Mouse (Mus musculus) intestine, embryonic 14.5 days (tissue): Measurements from ENCODE around the gene Crygs. TPM values are rescaled to one million over a fixed set of nuclear protein-coding genes. Genes with fewer than 3 reads are reported as not detected.

Experiments
- ATAC-seq: fragments of 200-750 bp; cut with Nextera tagmentation; replicated peaks from 2 replicates; pipeline ENCODE4 v1.8.0; 2017; ENCODE audit warnings: low read depth, moderate number of reproducible peaks, moderate TSS enrichment, moderate library complexity; ENCODE audit not compliant: low FRiP score, low TSS enrichment
- DNase-seq: peaks from one replicate; pipeline ENCODE4 v3.0.0-alpha.2; 2018; ENCODE audit warnings: low spot score
- H3K27ac ChIP-seq: fragments of 300-500 bp; sonication (generic); 2 replicates; pipeline ENCODE4 v1.5.1; 2014; ENCODE audit warnings: low read depth, mild to moderate bottlenecking, control low read depth
- H3K27me3 ChIP-seq: fragments of 300-500 bp; sonication (generic); replicated peaks from 2 replicates; pipeline ENCODE4 v1.6.1; 2014; ENCODE audit warnings: low read length, control low read depth; ENCODE audit not compliant: control insufficient read depth, insufficient read depth
- H3K36me3 ChIP-seq: fragments of 300-500 bp; sonication (generic); 2 replicates; pipeline ENCODE4 v1.6.1; 2014; ENCODE audit warnings: low read length, control low read depth; ENCODE audit not compliant: control insufficient read depth, insufficient read depth
- H3K4me1 ChIP-seq: fragments of 300-500 bp; sonication (generic); replicated peaks from 2 replicates; pipeline ENCODE4 v1.6.1; 2014; ENCODE audit warnings: low read length, control low read depth, mixed read lengths; ENCODE audit not compliant: control insufficient read depth, insufficient read depth
- H3K4me2 ChIP-seq: fragments of 300-500 bp; sonication (generic); 2 replicates; pipeline ENCODE4 v1.6.1; 2014; ENCODE audit warnings: low read length
- H3K4me3 ChIP-seq: fragments of 300-500 bp; sonication (generic); 2 replicates; pipeline ENCODE4 v1.5.1; 2014; ENCODE audit warnings: low read depth, low read length, control low read depth, mixed read lengths
- H3K9ac ChIP-seq: fragments of 300-500 bp; sonication (generic); 2 replicates; pipeline ENCODE4 v1.6.1; 2014; ENCODE audit warnings: mild to moderate bottlenecking, low read length
- H3K9me3 ChIP-seq: fragments of 300-500 bp; sonication (generic); 2 replicates; pipeline ENCODE4 v1.6.1; 2016; ENCODE audit warnings: low read length, control low read depth; ENCODE audit not compliant: control insufficient read depth
- WGBS: fragments of 180-500 bp; shearing (Covaris S2); extraction: QIAGEN DNeasy Blood & Tissue Kit; methylation state at CpG from one replicate; pipeline ENCODE4 v1.1.7; 2014; 5-methylcytosine and 5-hydroxymethylcytosine counted together
- polyA plus RNA-seq: library from polyadenylated mRNA; unstranded; fragments of >200 nt; fragmentation: Nextera tagmentation; extraction: Ambion mirVana; gene quantifications from 2 replicates; pipeline ENCODE4 v1.2.1, GENCODE M21; 2014

Gene Crygs
- polyA plus RNA-seq, 1 experiment from 2014 or later = not detected

DNA sequence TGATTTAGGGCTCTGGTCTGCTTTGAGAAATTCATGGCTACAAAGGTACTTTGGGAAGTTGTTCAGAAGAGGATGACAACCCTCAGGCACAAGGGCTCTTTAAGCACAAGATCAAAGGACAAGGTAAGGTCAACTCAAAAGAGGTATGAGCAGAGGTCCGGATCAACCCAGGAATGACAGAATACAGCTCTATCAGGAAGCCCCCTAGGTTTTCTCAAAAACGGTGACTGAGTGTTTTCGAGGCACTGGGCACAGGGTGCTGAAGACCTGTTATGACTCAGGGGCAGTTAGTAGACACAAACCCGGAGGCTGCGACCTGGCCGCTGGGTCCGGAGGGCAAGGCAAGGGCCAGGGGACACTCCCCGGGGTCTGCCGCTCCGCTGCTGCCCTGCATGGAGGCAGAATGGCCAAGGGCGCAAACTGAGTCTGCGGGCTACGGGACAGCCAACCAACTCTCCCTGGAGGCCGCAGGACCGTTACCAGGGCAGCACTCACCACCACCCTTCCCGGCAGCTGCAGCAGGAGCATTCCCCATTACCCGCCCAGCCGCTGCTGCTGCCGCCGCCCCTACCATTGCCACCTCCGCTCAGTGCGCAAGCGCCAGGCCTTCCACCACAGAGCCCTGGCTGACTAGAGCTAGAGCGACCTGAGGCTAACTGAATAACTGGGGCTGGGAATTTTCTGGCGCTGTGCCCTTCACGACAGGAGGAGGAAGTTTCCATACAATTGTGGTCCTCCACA lies 32.9 kb upstream of the Crygs start:
- H3K4me1 ChIP-seq = peaks cover 8% of the 10 kb centered on the region
- peak overlapping the region; percentile 74 for H3K9ac ChIP-seq
- 3% methylated on average over 26 of the region's 26 CpGs for WGBS
- peak overlapping the region; percentile 92 for H3K4me2 ChIP-seq
- peak; percentile 86 for DNase-seq
- no peaks in the 10 kb centered on the region for H3K27me3 ChIP-seq
- H3K9me3 ChIP-seq = no peaks in the 10 kb centered on the region
- peak; percentile 92 for ATAC-seq
- no peak overlapping the region for H3K27ac ChIP-seq
- peak overlapping the region; percentile 47 for H3K4me3 ChIP-seq
- H3K36me3 ChIP-seq = peaks cover 26% of the 10 kb centered on the region

GRCm38 (mm10) chr16:22842871-22843270 lies 31.5 kb upstream of the Crygs start:
- Histone ChIP-seq H3K27me3 (no peaks in the 10 kb centered on the region), H3K9ac (no peak overlapping the region), H3K9me3 (no peaks in the 10 kb centered on the region), H3K4me1 (peaks cover 8% of the 10 kb centered on the region), H3K27ac (no peak overlapping the region), H3K36me3 (peaks cover 38% of the 10 kb centered on the region), H3K4me3 (no peak overlapping the region), H3K4me2 (no peak overlapping the region)
- WGBS = 90% methylated on average over 5 of the region's 5 CpGs
- ATAC-seq (no peak), DNase-seq (no peak)

- 86% methylated on average over 3 of the region's 3 CpGs for WGBS
- no peaks in the 10 kb centered on the region for H3K27me3 ChIP-seq
- no peak overlapping the region for H3K9ac ChIP-seq
- H3K4me3 ChIP-seq = no peak overlapping the region
- H3K4me2 ChIP-seq = no peak overlapping the region
- H3K9me3 ChIP-seq = no peaks in the 10 kb centered on the region
- peaks cover 52% of the 10 kb centered on the region for H3K36me3 ChIP-seq
- H3K4me1 ChIP-seq = peaks cover 4% of the 10 kb centered on the region; the same call in 1 of the 2 replicates
- DNase-seq = no peak
- no peak overlapping the region for H3K27ac ChIP-seq
- ATAC-seq = no peak
Observed at GRCm38 (mm10) chr16:22839146-22839857, 27.9 kb upstream of the Crygs start.

DNA sequence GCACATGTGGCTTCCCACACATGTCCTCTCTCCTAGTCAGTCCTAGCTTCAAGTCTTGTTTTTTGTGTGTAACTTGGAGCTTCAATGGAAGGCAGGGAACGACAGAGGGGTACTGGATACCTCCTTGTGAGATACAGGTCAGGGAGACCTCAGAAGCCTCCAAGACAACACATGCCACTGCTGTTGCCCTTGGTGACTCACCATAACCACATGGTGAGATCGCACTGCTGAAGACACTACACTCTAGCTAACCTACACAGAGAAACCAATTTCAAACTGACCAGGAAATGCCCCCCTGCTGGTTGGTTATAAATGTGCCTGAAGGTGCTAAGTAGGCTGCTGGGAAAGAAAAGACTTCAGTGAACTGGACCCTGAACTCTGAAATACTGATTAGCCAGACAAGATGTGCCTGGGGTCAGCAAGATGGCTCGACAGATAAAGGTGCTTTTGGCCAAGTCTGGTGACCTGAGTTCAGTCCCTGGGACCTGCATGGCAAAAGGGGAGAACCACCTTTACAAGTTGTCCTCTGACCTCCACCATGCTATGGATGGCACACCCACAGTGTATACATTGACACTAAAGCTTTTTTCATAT lies 21.7 kb upstream of the Crygs start:
- H3K9me3 ChIP-seq = no peaks in the 10 kb centered on the region
- DNase-seq (no peak), ATAC-seq (no peak)
- H3K27ac ChIP-seq = no peak overlapping the region
- H3K27me3 ChIP-seq = no peaks in the 10 kb centered on the region
- H3K4me2 ChIP-seq = no peak overlapping the region
- peaks cover 30% of the 10 kb centered on the region; the same call in 1 of the 2 replicates for H3K36me3 ChIP-seq
- H3K9ac ChIP-seq = no peak overlapping the region
- 93% methylated on average over 3 of the region's 3 CpGs for whole genome bisulfite sequencing
- no peak overlapping the region for H3K4me3 ChIP-seq
- no peaks in the 10 kb centered on the region for H3K4me1 ChIP-seq

GRCm38 (mm10) chr16:22820731-22821130 lies 9.4 kb upstream of the Crygs start:
- Histone ChIP-seq H3K9ac (no peak overlapping the region), H3K27me3 (no peaks in the 10 kb centered on the region), H3K4me1 (no peaks in the 10 kb centered on the region), H3K9me3 (no peaks in the 10 kb centered on the region), H3K4me2 (no peak overlapping the region), H3K27ac (no peak overlapping the region), H3K4me3 (no peak overlapping the region), H3K36me3 (peaks cover 33% of the 10 kb centered on the region)
- DNase-seq = peak; percentile 49
- 55% methylated on average over 8 of the region's 8 CpGs for WGBS
- no peak for ATAC-seq

DNA sequence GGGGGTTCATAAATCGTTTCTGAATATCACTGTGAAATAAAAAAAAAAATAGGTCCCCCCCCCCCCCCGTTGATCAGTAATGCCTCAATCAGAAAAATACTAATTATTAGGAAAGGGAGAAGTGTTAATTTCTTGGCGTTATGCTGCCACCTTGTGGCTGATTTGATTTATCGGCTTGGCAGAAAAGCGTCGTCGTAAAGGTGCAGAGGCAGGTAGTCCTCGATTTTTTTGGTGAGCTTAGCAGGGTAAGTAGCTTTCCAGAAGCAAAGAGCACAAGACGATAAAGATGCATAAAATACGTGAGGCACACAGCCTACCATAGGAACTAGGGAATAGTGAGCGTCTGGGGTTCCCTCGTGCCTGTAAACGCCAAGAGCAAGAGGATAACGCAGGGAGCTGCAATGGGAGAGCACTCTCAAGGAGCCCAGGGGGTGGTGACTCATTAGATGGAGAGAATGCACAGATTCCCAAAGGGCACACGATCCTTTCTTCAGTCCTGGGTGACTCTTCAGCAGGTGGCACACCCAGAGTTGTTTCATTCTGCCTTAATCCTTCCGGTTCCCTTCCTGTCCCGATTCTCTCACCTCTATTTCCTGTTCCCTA lies 3.8 kb downstream of the Crygs start:
- no peak overlapping the region for H3K4me3 ChIP-seq
- H3K27me3 ChIP-seq = no peaks in the 10 kb centered on the region
- H3K9ac ChIP-seq = no peak overlapping the region
- no peaks in the 10 kb centered on the region for H3K4me1 ChIP-seq
- H3K9me3 ChIP-seq = no peaks in the 10 kb centered on the region
- H3K27ac ChIP-seq = no peak overlapping the region
- no peaks in the 10 kb centered on the region for H3K36me3 ChIP-seq
- ATAC-seq = no peak
- peak; percentile 79 for DNase-seq
- 13% methylated on average over 17 of the region's 17 CpGs for WGBS
- peak overlapping the region; percentile 35; the same call in 1 of the 2 replicates for H3K4me2 ChIP-seq

GRCm38 (mm10) chr16:22802786-22803185 lies 8.6 kb downstream of the Crygs start:
- Histone ChIP-seq H3K9ac (no peak overlapping the region), H3K27ac (no peak overlapping the region), H3K27me3 (no peaks in the 10 kb centered on the region), H3K4me1 (no peaks in the 10 kb centered on the region), H3K9me3 (no peaks in the 10 kb centered on the region), H3K36me3 (no peaks in the 10 kb centered on the region), H3K4me2 (no peak overlapping the region), H3K4me3 (no peak overlapping the region)
- 83% methylated on average over 7 of the region's 7 CpGs for WGBS
- DNase-seq = no peak
- ATAC-seq = no peak

DNA sequence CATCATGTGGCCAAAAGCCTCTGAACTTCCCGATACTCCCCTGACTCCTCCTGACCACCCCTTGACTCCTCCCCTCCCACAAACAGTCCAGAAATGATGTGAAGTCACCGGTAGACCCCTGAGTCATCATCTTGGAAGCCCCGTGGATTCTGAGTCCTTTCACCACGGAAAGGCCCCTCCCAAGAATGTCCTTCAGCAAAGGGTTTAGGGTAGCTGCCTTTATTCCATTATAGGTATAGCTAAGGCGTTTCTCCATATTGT lies 10.6 kb downstream of the Crygs start:
- WGBS = 65% methylated on average over 5 of the region's 5 CpGs

More for the DNA sequence above, 10.6 kb downstream of the Crygs start:
- Histone ChIP-seq H3K36me3 (no peaks in the 10 kb centered on the region), H3K4me3 (no peak overlapping the region), H3K27me3 (no peaks in the 10 kb centered on the region), H3K9me3 (no peaks in the 10 kb centered on the region), H3K27ac (no peak overlapping the region), H3K4me2 (no peak overlapping the region), H3K4me1 (no peaks in the 10 kb centered on the region), H3K9ac (no peak overlapping the region)
- DNase-seq (no peak), ATAC-seq (no peak)
